Mouse (Mus musculus) layer of hippocampus, adult 9-10 months (tissue): Measurements from ENCODE around the gene Ercc1.

Source experiments
- DNase-seq: peaks from one replicate; pipeline ENCODE4 v3.0.0; 2022; ENCODE audit warnings: low spot score

Ercc1 gene

DNA sequence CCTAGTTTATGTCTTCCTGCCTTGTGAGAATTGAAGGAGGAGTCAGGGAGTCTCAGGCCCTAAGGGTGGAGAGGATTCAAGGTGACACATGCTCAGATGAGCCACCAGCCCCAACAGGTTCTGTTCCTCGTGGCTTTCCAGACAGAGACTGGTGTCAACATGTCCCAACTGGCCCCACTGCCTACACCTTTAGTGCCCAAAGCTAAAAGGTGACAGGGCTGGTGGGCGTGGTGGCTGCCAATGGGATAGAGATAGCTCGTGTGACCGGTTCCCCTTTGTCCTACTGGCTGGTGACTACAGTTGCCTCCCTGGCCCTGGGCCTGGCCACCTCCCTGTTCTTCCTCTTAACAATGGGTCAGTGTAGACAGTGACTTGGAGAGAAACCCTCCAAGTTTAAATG is 20.8 kb downstream of the Ercc1 start:
- no peak for DNase-seq

GRCm38 (mm10) chr7:19368380-19368779 is 23.8 kb downstream of the Ercc1 start:
- DNase-seq, result no peak

- DNase-seq, result no peak
Measured at GRCm38 (mm10) chr7:19369823-19370425, 25.3 kb downstream of the Ercc1 start.

DNA sequence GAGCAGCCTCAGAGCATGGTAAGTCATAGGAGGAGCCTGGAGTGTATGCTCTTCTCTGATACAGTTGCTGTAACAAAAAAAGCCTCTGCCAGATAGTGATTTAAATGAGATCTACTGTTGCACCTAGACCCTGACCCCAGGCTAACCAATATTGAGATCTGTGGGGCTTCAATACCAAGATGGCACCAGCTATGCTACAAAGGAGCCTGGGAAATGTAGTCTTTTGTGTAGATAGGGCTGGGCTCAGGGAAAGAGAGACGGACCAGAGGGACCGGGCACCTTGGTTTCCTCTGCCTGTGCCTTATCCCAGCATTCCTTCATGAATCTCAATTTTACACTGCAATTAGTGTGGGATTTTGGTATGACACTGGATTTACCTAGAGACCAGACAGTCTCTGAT is 28.8 kb downstream of the Ercc1 start:
- DNase-seq, result no peak

DNA sequence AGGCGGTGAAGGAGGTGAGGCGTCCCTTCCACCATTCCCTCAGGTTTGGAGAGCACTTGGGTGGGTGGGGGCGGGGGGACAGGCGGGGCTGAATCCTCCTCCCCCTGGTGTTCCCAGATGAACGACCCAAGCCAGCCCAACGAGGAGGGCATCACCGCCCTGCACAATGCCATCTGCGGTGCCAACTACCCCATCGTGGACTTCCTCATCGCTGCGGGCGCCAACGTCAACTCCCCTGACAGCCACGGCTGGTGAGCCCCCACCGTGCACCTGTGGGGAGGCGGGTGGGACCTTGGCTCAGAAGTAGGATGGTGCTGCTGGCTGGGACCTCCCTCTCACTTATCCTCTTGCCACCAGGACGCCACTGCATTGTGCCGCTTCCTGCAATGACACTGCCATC is 30.8 kb downstream of the Ercc1 start:
- no peak for DNase-seq

DNA sequence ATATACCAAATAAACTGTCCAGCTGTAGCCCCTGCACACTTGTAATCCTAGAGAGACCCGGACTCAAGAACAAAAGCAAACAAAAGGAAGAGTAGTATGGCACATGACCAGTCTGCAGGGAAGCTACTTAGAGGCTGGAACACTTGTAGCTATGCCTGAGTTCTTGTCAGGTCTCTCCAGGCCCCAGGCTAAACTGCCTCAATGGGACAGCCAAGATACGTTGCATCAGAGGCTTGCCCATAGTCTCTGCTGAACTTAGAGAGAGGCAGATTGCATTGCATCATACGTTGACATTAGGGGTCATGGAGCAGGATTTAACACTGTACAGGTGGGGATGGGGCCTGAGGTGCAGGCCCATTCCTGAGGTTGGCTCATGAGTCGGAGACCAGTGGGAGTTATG is 31.4 kb downstream of the Ercc1 start:
- no peak for DNase-seq

DNA sequence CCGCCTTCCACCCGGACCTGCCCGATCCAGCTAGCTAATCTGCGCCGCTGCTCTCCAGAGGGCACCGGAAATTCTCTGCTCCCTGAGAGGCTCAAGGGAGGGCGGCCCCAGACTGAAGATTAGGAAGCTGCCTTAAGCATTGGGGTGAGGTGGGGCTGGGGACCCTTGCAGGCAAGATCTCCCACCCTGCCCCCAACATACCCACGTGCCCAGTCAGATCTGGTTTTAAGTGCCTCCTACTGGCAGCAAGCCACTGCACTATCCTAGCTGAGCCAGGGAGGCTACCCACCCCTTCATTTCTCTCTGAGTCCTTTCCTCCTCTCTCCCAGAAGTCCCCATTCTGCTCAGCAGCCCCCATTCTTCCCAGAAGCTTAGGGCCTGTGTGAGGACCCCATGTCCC is 33.5 kb downstream of the Ercc1 start:
- DNase-seq, result no peak

DNA sequence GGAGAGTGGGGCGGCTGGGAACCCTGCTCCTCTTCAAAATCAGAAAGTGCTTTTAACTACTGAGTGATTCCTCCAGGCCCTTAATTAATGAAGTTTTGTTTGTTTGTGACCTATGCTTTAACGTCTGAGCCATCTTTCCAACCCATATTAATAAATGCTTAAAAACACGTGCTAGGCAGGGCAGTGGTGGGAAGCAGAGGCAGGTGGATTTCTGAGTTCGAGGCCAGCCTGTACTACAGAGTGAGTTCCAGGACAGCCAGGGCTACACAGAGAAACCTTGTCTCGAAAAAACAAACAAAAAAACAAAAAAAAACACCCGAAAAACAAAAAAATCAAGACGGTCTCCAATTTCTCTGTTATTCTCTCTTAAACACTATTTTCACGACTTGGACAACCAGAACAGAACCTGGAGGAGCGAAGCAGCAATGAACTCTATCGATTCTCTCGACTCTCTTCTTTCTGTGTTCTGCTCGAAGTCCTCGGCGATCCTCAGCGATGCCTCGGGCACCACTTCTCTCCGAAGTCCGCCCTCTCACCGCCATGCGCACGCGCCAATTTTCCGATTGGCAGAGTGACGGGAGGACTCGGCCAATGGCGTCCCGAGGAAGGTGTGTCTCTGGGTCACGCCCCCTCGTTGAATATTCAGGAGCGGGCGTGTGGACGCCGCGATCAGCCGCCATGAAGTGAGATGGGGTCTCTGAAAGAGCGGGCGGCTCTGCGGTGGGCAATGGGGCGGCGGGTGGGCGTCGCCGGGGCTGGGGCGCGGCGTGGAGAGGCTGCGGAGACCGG is 37.0 kb downstream of the Ercc1 start, which contains the start of gene Ercc2:
Gene Ercc2 (plus strand): TSS at position 634 of the 789 bp plus-strand sequence.
- peak; percentile 98 for DNase-seq

GRCm38 (mm10) chr7:19382166-19382541 is 37.6 kb downstream of the Ercc1 start:
- DNase-seq, result no peak

DNA sequence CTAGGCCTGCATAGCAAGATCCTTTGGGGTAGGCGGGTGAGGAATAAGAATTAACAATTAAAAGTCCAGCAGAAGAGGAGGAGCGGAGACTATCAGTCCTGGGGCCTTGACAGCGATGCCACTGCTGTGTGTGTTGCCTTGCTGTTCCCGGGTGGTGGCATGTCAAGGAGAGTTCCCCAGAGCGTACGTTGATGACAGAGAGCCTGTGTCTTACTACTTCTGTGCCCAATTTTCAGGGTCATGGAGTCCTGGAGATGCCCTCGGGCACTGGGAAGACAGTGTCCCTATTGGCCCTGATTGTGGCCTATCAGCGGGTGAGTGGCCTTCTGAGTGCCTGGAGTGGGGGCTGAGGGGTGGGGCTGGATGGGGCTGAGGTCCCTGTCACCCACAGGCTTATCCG is 39.1 kb downstream of the Ercc1 start:
- DNase-seq, result no peak

DNA sequence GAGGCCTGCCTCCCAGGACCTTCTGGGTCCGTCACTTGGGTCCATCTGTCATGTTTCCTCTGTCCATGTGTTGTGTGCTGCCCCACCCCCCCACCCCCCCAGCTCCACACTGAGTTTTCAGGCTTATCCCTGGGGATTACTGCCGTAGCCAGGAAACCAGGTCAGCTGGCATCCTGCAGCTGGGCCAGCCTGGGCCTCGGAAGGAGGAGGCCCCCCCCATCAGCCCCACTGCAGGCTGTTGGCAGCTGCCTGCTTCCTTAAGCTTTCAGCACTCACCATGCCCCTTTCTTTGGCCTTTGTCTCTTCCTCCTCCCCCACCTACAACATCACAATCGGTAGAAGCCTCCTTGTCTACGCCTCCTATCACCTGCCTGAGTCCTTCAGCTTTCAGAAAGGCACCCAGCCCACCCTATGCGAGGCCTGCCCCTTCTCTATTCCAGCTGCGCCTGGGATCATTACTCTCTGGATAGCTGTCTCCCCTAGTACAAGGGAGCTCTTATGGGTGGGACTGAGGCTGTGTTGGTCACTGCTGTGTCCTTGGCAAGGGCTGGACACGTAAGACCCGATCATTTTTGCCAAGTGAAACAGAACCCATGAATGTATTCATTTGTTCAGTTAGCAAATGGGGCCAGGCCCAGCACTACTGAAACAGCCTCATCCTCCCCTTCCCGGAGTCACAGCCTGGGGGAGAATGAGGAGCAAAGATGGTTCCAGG is 44.3 kb downstream of the Ercc1 start:
- no peak for DNase-seq

DNA sequence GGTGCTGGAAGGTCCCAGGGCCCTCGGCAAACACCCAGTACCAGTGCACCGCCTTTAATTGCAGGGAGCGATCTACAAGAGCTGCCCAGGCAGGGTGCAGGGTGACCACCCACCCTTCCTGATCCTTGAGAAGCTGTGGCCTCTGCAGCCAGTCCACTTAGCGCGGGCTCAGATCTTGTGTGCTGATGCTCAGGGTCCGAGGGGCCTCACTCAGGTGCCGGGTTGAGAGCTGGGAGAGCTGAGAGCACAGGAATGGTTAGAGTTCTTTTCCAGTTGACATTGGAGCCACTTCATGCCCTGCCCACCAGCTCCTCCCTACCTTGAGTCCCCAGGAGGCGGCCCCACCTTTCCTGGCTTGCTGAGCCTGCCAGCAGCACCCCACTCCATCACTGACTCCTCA is 49.9 kb downstream of the Ercc1 start:
- no peak for DNase-seq

GRCm38 (mm10) chr7:19399496-19400280 is 55.1 kb downstream of the Ercc1 start:
- DNase-seq, result no peak

DNA sequence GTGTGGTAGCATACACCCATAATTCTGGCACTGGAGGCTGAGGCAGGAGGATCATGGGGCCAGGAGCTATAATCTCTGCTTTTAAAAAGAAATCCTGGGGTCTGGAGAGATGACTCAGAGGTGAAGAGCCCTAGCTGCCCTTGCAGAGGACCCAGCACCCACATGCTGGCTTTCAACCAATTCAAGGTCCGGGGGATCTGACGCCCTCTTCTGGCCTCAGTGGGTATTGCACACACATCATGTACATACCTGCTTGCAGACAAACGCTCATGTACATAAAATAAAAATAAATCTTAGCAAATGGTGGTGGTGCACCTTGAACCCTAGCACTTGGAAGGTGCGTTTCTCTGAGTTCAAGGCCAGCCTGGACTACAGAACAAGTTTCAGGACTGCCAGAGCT is 56.4 kb downstream of the Ercc1 start:
- no peak for DNase-seq

GRCm38 (mm10) chr7:19402535-19403112 is 58.0 kb downstream of the Ercc1 start:
- DNase-seq, result no peak

DNA sequence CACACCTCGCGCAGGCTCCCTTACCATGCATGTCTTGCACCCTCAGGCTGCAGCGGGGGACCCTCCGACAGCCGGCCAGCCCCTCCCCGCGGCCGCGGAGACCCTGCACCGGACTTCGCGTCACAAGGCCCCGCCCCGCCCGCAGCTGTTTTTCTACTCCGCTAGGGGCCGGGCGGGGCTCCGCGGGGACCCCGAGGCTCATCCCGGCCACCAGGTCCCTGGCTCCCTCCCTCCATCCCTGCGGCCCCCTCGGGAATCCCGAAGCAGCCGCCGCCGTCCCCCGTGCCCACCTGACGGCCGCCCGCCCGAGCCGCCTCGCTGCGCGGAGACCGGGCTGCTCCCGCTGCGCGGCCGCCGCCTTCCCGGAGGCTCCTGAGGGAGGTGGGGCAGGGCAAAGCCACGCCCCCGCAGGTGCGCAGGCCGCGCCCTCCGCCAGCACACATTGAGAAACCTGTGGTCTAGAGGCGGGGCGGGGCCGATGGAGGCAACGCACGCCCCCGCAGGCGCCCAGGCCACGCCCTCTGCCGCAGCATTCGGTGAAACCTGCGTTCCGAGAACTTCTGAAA is 59.2 kb downstream of the Ercc1 start, which contains the start of gene Klc3:
Gene Klc3 (minus strand): TSS at position 374 of the 566 bp plus-strand sequence.
- DNase-seq, result no peak

GRCm38 (mm10) chr7:19404476-19404875 is 59.9 kb downstream of the Ercc1 start, which contains the start of gene Ckm:
Gene Ckm (plus strand): TSS chr7:19404776.
- DNase-seq, result no peak

GRCm38 (mm10) chr7:19405417-19405816 is 60.8 kb downstream of the Ercc1 start:
- DNase-seq, result peak; percentile 71
